Mouse (Mus musculus) limb, embryonic 12.5 days (tissue): ENCODE measurements around the gene Chic2. TPM values are rescaled to one million over a fixed set of nuclear protein-coding genes. Genes with fewer than 3 reads are reported as not detected.

ENCODE experiments used
- ATAC-seq: fragments of 200-750 bp; cut with Nextera tagmentation; 2 replicates; pipeline ENCODE4 v1.8.0; 2017; ENCODE audit warnings: low read depth, moderate TSS enrichment; ENCODE audit not compliant: insufficient number of reproducible peaks, insufficient read depth, low FRiP score, low TSS enrichment
- H3K27ac ChIP-seq: fragments of 300-500 bp; sonication (generic); 2 replicates; pipeline ENCODE4 v1.5.1; 2016; ENCODE audit warnings: mild to moderate bottlenecking, moderate library complexity
- H3K27me3 ChIP-seq: fragments of 300-500 bp; sonication (generic); 2 replicates; pipeline ENCODE4 v1.6.1; 2016; ENCODE audit warnings: mild to moderate bottlenecking, moderate library complexity
- H3K36me3 ChIP-seq: fragments of 300-500 bp; sonication (generic); 2 replicates; pipeline ENCODE4 v1.6.1; 2016; ENCODE audit warnings: mild to moderate bottlenecking, moderate library complexity
- H3K4me1 ChIP-seq: fragments of 300-500 bp; sonication (generic); replicated peaks from 2 replicates; pipeline ENCODE4 v1.6.1; 2016
- H3K4me2 ChIP-seq: fragments of 300-500 bp; sonication (generic); 2 replicates; pipeline ENCODE4 v1.6.1; 2016; ENCODE audit warnings: mild to moderate bottlenecking, moderate library complexity
- H3K4me3 ChIP-seq: fragments of 300-500 bp; sonication (generic); replicated peaks from 2 replicates; pipeline ENCODE4 v1.5.1; 2016; ENCODE audit warnings: mild to moderate bottlenecking
- H3K9ac ChIP-seq: fragments of 300-500 bp; sonication (generic); replicated peaks from 2 replicates; pipeline ENCODE4 v1.6.1; 2016; ENCODE audit warnings: mild to moderate bottlenecking, moderate library complexity
- H3K9me3 ChIP-seq: fragments of 300-500 bp; sonication (generic); 2 replicates; pipeline ENCODE4 v1.6.1; 2016; ENCODE audit warnings: mild to moderate bottlenecking, moderate library complexity
- WGBS: fragments of 180-500 bp; shearing (Covaris S2); methylation state at CpG from one replicate; pipeline ENCODE4 v1.1.7; 2016; 5-methylcytosine and 5-hydroxymethylcytosine counted together
- polyA plus RNA-seq: library from polyadenylated mRNA; unstranded; fragments of >200 nt; fragmentation: Nextera tagmentation; extraction: Ambion mirVana; gene quantifications from 2 replicates; pipeline ENCODE4 v1.2.1, GENCODE M21; 2016

The Chic2 gene
- polyA plus RNA-seq, 1 experiment from 2014 or later, result 56.8 TPM

- H3K9ac ChIP-seq, result no peak overlapping the region
- H3K36me3 ChIP-seq, result peaks cover 10% of the 10 kb centered on the region
- H3K4me2 ChIP-seq, result no peak overlapping the region
- 62% methylated on average over 8 of the region's 8 CpGs for WGBS
- H3K9me3 ChIP-seq, result no peaks in the 10 kb centered on the region
- no peaks in the 10 kb centered on the region for H3K27me3 ChIP-seq
- H3K4me3 ChIP-seq, result no peak overlapping the region
- ATAC-seq, result no peak
- peaks cover 18% of the 10 kb centered on the region; the same call in 1 of the 2 replicates for H3K4me1 ChIP-seq
- no peak overlapping the region for H3K27ac ChIP-seq
Measured at GRCm38 (mm10) chr5:75012771-75013421, 31.7 kb downstream of the Chic2 start.

- 0 out of 2 replicates have a peak overlapping the region, but pooled peaks have one; percentile 41 for H3K27ac ChIP-seq
- peaks cover 15% of the 10 kb centered on the region for H3K36me3 ChIP-seq
- H3K4me3 ChIP-seq, result no peak overlapping the region
- H3K4me2 ChIP-seq, result no peak overlapping the region
- WGBS, result 54% methylated on average over 4 of the region's 4 CpGs
- H3K9me3 ChIP-seq, result no peaks in the 10 kb centered on the region
- H3K27me3 ChIP-seq, result no peaks in the 10 kb centered on the region
- peaks cover 18% of the 10 kb centered on the region; the same call in 1 of the 2 replicates for H3K4me1 ChIP-seq
- ATAC-seq, result no peak
- H3K9ac ChIP-seq, result no peak overlapping the region
Measured at GRCm38 (mm10) chr5:75011985-75012738, 32.4 kb downstream of the Chic2 start.

- Histone ChIP-seq H3K27ac (no peak overlapping the region), H3K36me3 (peaks cover 52% of the 10 kb centered on the region), H3K9ac (no peak overlapping the region), H3K9me3 (no peaks in the 10 kb centered on the region), H3K4me3 (no peak overlapping the region), H3K27me3 (no peaks in the 10 kb centered on the region), H3K4me1 (no peaks in the 10 kb centered on the region), H3K4me2 (no peak overlapping the region)
- 81% methylated on average over 3 of the region's 3 CpGs for WGBS
- no peak for ATAC-seq
Measured at GRCm38 (mm10) chr5:75004755-75005154, 39.8 kb downstream of the Chic2 start.

- H3K27ac ChIP-seq, result no peak overlapping the region
- H3K27me3 ChIP-seq, result no peaks in the 10 kb centered on the region
- peaks cover 50% of the 10 kb centered on the region for H3K36me3 ChIP-seq
- no peaks in the 10 kb centered on the region for H3K9me3 ChIP-seq
- no peak overlapping the region for H3K4me3 ChIP-seq
- H3K4me1 ChIP-seq, result no peaks in the 10 kb centered on the region
- 89% methylated on average over 3 of the region's 3 CpGs for WGBS
- H3K4me2 ChIP-seq, result no peak overlapping the region
- no peak for ATAC-seq
- H3K9ac ChIP-seq, result no peak overlapping the region
Measured at GRCm38 (mm10) chr5:75002109-75002508, 42.5 kb downstream of the Chic2 start.

GRCm38 (mm10) chr5:74998716-74999512, 45.7 kb downstream of the Chic2 start:
- no peak overlapping the region for H3K27ac ChIP-seq
- no peak for ATAC-seq
- 70% methylated on average over 12 of the region's 12 CpGs for WGBS

GRCm38 (mm10) chr5:74994947-74995346, 49.6 kb downstream of the Chic2 start:
- Histone ChIP-seq H3K36me3 (peaks cover 41% of the 10 kb centered on the region), H3K4me2 (no peak overlapping the region), H3K27me3 (no peaks in the 10 kb centered on the region), H3K4me1 (no peaks in the 10 kb centered on the region), H3K9ac (no peak overlapping the region), H3K27ac (no peak overlapping the region), H3K4me3 (no peak overlapping the region), H3K9me3 (peaks cover 19% of the 10 kb centered on the region)
- WGBS, result 82% methylated on average over 8 of the region's 8 CpGs
- ATAC-seq, result no peak

More at GRCm38 (mm10) chr5:74998716-74999512, 45.7 kb downstream of the Chic2 start:
- no peaks in the 10 kb centered on the region for H3K4me1 ChIP-seq
- H3K9ac ChIP-seq, result no peak overlapping the region
- H3K4me3 ChIP-seq, result no peak overlapping the region
- H3K9me3 ChIP-seq, result no peaks in the 10 kb centered on the region
- no peaks in the 10 kb centered on the region for H3K27me3 ChIP-seq
- H3K36me3 ChIP-seq, result peaks cover 55% of the 10 kb centered on the region
- no peak overlapping the region for H3K4me2 ChIP-seq

- H3K27me3 ChIP-seq, result no peaks in the 10 kb centered on the region; the same call in 1 of the 2 replicates
- no peaks in the 10 kb centered on the region for H3K36me3 ChIP-seq
- H3K9me3 ChIP-seq, result no peaks in the 10 kb centered on the region; the same call in 1 of the 2 replicates
- no peak for ATAC-seq
- no peak overlapping the region for H3K9ac ChIP-seq
- no peak overlapping the region for H3K27ac ChIP-seq
- H3K4me1 ChIP-seq, result peaks cover 26% of the 10 kb centered on the region
- H3K4me2 ChIP-seq, result no peak overlapping the region
- WGBS, result 56% methylated on average over 5 of the region's 5 CpGs
- H3K4me3 ChIP-seq, result no peak overlapping the region
Measured at GRCm38 (mm10) chr5:74984101-74984500, 60.5 kb downstream of the Chic2 start.

- Histone ChIP-seq H3K27ac (no peak overlapping the region), H3K4me1 (peaks cover 30% of the 10 kb centered on the region), H3K4me2 (no peak overlapping the region), H3K36me3 (no peaks in the 10 kb centered on the region), H3K9ac (no peak overlapping the region), H3K27me3 (peaks cover 3% of the 10 kb centered on the region; the same call in 1 of the 2 replicates), H3K4me3 (no peak overlapping the region), H3K9me3 (no peaks in the 10 kb centered on the region)
- 69% methylated on average over 4 of the region's 4 CpGs for WGBS
- no peak for ATAC-seq
Measured at GRCm38 (mm10) chr5:74980574-74980973, 64.0 kb downstream of the Chic2 start.

- 7% methylated on average over 7 of the region's 7 CpGs for WGBS
- no peak for ATAC-seq
- Histone ChIP-seq H3K4me3 (no peak overlapping the region), H3K27me3 (peaks cover 3% of the 10 kb centered on the region; the same call in 1 of the 2 replicates), H3K36me3 (no peaks in the 10 kb centered on the region), H3K9ac (no peak overlapping the region), H3K4me1 (peaks cover 34% of the 10 kb centered on the region), H3K9me3 (no peaks in the 10 kb centered on the region), H3K4me2 (0 out of 2 replicates have a peak overlapping the region, but pooled peaks have one; percentile 23), H3K27ac (no peak overlapping the region)
Measured at GRCm38 (mm10) chr5:74980154-74980553, 64.4 kb downstream of the Chic2 start.

- no peak for ATAC-seq
- Histone ChIP-seq H3K27ac (no peak overlapping the region), H3K9me3 (no peaks in the 10 kb centered on the region), H3K9ac (no peak overlapping the region), H3K4me2 (no peak overlapping the region), H3K4me3 (no peak overlapping the region), H3K36me3 (no peaks in the 10 kb centered on the region), H3K27me3 (peaks cover 3% of the 10 kb centered on the region; the same call in 1 of the 2 replicates), H3K4me1 (peaks cover 40% of the 10 kb centered on the region)
- 48% methylated on average over 7 of the region's 7 CpGs for WGBS
Measured at GRCm38 (mm10) chr5:74979586-74979985, 65.0 kb downstream of the Chic2 start.

- Histone ChIP-seq H3K4me2 (no peak overlapping the region), H3K27me3 (peaks cover 3% of the 10 kb centered on the region; the same call in 1 of the 2 replicates), H3K4me1 (peaks cover 32% of the 10 kb centered on the region), H3K36me3 (no peaks in the 10 kb centered on the region), H3K4me3 (no peak overlapping the region), H3K9me3 (no peaks in the 10 kb centered on the region), H3K9ac (no peak overlapping the region), H3K27ac (peak overlapping the region; percentile 85)
- ATAC-seq, result no peak
- 91% methylated on average over 7 of the region's 7 CpGs for WGBS
Measured at GRCm38 (mm10) chr5:74975507-74975906, 69.1 kb downstream of the Chic2 start.
